Mouse (Mus musculus): ENCODE data around the gene Leng8.

The Leng8 gene

GRCm38 (mm10) chr7:4126992-4127785 lies 9.7 kb upstream of the Leng8 start:
- DNase-seq (ENCODE audit: low spot score in 2 of 2), result no peak

DNA sequence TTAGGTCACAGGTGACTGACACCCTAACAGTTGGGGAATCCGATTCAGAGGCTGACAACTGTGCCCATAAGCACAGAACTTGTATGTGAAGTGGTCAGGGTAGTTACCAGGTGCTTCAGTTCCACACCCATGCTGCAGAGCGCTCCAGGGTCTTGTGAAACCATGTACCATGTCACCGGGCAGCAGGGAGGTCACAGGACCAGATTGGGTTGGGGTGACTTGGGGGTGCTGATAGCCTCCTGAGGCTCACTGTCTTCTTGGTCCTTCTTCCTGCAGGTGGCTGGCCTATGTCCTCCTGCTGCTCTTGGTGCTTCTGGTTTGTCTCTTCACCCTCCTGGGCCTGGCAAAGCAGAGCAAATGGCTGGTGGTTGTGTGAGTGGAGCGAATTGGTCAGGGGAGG lies 8.9 kb upstream of the Leng8 start:
- no peak for DNase-seq (ENCODE audit: low spot score in 2 of 2)

DNA sequence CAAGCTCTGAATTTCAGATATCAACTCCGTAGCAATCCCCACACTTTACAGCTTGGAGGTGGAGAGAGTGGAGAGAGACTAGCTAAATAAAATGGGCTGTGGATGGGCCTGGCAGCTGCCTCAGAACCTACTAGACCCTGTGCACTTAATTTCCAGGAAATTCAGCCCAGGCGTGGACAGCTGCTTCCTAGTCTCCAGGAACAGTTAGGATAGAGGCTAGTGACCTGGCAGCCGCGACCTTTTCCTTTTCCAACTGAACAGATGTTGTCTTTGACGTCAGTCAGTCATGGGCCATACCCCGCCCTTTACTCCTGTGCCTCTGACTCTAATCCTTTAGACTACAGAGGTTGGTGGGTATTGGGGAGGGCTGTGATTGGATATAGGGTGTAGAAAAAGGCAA lies 8.0 kb upstream of the Leng8 start:
- no peak for DNase-seq (ENCODE audit: low spot score in 2 of 2)

- DNase-seq (ENCODE audit: low spot score in 2 of 2), result peak in 1 of 2 experiments; percentile 66
Observed at GRCm38 (mm10) chr7:4130686-4131452, 6.0 kb upstream of the Leng8 start.

DNA sequence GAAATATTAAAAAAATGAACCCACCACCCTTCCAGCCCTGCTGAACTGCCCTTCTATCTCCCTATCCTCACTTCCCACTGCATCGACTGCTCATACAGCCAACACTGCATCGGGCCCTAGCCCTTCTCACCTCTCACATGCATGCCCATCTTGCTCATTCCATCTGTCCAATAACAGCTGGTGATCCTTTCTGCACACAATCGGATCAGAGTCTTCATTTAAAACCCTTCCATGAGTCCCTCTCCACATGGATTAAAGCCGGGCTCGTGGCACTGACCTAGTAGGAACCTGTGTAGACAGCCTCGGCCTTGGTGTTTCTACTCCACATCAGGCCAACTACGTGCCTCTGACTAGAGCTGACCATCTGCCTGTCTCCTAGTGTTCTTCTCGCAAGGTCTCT lies 4.9 kb upstream of the Leng8 start:
- no peak for DNase-seq (ENCODE audit: low spot score in 2 of 2)

DNA sequence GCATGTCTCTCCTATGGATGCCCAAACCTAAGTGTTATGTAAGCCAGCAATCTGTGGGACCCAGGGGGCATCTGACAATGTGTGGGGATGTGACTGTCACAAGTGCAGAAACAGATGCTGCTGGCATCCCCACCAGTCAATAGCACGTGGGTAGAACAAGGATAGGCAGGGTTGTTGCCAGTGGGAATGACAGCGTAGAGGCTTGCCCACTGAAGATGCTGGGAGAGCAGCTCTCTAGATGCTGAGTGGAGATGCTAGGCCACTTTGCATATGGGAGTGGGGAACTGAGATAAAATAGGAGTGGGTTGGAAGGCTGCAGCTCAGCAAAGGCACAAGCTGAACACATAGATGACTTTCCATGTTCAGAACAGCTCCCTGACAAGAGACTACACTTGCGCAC lies 4.3 kb upstream of the Leng8 start:
- DNase-seq (ENCODE audit: low spot score in 2 of 2), result no peak

DNA sequence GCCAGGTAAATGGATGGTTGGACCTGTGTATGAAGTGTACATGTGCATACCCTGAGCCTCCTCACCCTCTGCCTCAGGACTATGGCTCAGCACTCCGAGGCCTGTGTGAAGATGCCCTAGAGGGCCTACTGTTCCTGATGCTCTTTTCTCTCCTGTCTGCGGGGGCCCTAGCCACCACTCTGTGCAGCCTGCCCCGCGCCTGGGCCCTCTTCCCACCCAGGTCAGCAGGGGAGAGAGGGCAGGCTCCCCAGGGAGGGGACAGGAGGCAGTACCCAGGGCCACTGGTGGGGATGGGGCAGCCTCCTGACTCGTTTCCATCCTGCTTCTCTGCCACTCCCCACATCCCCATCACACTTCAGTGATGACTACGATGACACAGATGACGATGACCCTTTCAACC lies 3.8 kb upstream of the Leng8 start:
- no peak for DNase-seq (ENCODE audit: low spot score in 2 of 2)

DNA sequence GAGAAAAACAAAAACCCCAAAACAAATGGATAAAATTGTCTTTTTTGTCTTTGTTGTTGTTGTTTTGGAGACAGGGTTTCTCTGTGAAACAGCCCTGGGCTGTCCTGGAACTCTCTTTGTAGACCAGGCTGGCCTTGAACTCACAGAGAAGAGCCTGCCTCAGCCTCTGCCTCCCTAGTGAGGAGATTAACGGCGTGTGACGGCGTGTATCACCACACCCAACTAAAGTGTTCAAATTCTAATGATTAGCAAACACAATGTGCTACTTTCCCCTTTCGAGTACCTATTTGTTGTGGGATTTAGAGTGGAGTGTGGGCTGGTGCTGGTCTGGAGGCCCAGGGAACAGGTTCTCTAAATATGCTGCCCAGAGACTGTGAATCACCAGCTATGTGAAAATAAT lies 1.9 kb upstream of the Leng8 start:
- no peak for DNase-seq (ENCODE audit: low spot score in 2 of 2)

DNA sequence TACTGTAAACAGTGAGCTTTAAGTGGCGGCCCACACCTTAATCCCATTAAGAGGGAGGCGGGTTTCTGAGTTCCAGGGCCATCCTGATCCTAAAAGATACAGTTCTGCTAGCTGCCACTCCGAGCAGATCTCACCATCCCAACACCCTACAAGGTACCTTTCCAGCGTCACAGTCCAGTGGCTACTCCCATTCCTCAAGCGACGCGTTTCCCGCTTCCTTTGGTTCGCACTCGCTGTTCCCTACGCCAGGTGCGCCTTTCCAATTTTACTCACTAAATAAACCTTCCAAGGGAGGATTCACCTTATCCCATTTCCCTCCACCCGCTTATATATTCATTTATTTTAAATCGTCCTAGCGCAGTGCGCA lies 452 bp upstream of the Leng8 start:
- no peak for DNase-seq (ENCODE audit: low spot score in 2 of 2)

DNA sequence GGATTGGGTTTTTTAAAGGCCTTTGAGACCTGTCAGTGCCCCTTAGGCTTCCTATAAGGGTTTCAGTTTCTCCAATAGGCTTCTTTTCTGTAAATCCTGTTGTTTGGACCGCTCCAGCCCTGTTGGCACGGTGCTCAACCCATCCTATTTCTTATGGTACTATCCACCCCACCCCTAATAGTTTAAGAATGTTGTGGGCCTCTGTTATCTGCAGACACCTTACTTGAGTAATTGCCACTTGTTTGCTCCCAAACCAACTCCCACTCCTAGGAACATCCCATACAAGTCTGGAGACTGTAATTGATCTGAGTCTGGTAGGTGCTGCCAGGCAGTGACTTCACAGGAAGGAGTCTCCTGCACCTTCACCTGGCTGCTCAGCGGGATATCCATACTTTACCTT lies 907 bp downstream of the Leng8 start:
- no peak for DNase-seq (ENCODE audit: low spot score in 2 of 2)

DNA sequence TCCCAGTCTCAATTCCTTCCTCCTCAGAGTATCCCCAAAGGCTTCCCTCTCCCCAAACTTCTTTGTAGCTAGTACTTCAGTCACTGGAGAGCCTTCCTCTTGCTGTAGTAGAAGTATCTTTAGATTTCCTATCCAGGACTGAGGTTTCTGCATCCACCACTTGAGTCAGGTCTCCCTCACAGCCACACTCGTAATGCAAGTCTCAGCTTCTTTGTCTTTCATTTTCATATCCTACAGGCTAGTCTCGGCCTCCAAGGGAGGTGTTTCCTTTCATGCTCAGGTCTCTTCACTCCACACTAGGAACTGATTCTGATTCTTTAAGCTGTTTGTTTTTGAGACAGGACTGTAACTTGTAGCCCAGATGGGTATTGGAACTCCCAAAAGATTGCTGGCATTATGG lies 1.3 kb downstream of the Leng8 start:
- no peak for DNase-seq (ENCODE audit: low spot score in 2 of 2)

- DNase-seq (ENCODE audit: low spot score in 2 of 2), result no peak
Observed at GRCm38 (mm10) chr7:4138671-4139070, 1.8 kb downstream of the Leng8 start.

DNA sequence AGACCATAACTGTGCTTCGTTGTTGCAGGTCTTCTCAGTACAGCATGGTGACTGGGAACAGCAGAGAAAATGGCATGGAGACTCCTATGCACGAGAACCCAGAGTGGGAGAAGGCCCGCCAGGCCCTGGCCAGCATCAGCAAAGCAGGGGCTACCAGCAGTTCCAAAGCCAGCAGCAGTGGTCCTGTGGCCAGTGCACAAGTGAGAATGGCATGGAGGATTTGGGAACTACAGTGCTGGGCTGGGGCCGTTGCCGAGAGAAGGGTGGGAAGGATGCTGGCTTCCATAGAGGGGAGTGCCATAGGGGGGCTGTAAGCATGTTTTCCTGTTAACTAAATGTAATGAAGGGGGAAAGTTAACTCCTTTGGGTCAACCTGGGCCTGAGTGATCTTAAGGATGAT lies 2.6 kb downstream of the Leng8 start:
- DNase-seq (ENCODE audit: low spot score in 2 of 2), result no peak

DNA sequence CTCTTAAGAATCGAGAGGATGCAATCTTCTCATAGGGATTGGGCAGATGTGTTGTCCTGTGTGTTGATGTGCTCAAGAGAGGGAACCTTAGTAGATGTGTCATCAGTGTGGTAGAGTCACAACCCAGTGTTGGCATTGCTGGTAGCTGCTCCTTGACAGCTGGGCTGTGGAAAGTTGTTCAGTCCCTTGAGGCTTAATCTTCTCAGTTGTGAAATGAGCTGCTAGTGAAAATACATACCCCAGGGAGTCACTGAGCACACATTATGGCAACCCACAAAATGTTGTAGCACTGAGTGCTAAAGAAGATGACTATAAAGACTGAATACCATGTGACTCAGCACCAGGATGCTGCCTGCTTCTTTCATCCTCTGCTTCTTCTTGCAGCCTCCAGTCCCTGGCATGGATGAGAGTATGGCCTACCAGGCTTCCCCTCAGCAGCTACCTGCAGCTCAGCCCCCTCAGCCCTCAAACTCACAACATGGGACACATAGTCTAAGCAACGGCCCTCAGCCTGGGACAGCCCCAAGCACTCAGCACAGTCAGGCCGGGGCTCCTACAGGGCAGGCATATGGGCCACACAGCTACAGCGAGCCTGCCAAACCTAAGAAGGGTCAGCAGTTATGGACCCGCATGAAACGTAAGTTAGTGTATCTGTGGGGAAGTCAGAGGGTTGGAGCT lies 4.9 kb downstream of the Leng8 start:
- no peak for DNase-seq (ENCODE audit: low spot score in 2 of 2)

- DNase-seq (ENCODE audit: low spot score in 2 of 2), result no peak
Observed at GRCm38 (mm10) chr7:4142796-4143445, 6.1 kb downstream of the Leng8 start.

- no peak for DNase-seq (ENCODE audit: low spot score in 2 of 2)
Observed at GRCm38 (mm10) chr7:4143506-4143905, 6.7 kb downstream of the Leng8 start.

DNA sequence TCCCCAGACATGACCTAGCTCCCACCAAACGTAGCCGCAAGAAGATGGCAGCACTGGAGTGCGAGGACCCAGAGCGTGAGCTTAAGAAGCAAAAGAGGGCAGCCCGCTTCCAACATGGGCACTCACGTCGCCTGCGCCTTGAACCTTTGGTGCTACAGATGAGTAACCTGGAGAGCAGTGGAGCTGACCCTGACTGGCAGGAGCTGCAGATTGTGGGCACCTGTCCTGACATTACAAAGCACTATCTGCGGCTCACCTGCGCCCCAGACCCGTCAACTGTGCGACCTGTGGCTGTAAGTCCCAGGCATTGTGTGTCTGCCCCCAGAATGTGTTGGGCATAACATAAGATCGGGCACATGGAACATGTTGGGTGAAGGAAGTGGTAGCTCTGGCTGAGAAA lies 7.2 kb downstream of the Leng8 start:
- DNase-seq (ENCODE audit: low spot score in 2 of 2), result no peak

DNA sequence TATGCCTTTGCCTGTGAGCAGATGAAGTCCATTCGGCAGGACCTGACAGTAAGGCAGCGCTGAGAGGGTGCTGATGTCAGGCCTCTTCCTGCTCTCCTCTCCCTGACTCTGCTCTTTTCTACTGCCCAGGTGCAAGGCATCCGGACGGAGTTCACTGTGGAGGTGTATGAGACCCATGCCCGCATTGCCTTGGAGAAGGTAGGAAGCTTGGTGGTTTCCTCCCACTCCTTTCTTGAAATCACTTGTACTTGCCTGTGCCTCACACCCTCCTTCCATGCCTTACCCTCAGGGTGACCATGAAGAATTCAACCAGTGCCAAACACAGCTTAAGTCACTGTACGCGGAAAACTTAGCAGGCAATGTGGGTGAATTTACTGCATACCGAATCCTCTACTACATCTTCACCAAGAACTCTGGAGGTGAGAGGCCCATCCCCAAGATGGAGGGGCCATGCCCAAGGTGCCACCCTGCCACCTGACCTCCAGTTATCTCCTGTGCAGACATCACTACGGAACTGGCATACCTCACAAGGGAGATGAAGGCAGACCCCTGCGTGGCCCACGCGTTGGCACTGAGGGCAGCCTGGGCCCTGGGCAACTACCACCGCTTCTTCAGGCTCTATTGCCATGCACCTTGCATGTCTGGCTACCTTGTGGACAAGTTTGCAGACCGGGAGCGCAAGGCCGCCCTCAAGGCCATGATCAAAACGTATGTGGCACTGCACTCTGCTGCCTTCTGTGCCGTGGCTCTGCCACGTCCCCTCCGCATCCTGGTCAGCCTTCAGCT lies 8.1 kb downstream of the Leng8 start:
- no peak for DNase-seq (ENCODE audit: low spot score in 2 of 2)

DNA sequence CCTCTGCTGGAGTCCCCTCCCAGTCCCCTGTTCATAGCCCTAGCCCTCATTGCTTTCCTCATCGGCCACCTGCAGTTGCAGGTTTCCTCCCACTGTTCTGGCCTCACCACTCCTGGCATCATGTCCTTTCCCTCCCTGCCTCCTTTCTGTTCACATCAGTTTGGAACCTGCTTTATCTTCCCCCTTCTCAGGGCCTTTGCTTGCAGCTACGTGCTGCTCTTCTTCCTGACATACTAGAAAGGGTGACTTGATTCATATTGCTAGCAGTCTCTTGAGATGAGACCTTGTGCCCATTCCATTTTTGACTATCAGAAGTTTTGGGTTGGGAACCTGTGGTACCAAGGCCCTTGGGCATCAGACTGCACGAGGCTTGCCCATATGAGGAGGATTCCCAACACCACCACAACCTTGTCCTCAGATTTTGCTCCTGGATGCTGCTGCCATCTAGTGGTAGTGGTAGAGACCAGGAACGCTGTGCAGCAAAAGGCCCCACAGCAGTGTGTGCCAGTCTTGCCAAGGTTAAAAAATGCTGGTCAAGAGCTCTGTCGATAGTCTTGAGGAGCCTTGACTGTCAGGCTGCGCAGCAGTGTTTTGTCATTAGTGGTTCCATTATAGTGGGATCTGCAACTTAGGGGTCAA lies 8.8 kb downstream of the Leng8 start:
- DNase-seq (ENCODE audit: low spot score in 2 of 2), result no peak

DNA sequence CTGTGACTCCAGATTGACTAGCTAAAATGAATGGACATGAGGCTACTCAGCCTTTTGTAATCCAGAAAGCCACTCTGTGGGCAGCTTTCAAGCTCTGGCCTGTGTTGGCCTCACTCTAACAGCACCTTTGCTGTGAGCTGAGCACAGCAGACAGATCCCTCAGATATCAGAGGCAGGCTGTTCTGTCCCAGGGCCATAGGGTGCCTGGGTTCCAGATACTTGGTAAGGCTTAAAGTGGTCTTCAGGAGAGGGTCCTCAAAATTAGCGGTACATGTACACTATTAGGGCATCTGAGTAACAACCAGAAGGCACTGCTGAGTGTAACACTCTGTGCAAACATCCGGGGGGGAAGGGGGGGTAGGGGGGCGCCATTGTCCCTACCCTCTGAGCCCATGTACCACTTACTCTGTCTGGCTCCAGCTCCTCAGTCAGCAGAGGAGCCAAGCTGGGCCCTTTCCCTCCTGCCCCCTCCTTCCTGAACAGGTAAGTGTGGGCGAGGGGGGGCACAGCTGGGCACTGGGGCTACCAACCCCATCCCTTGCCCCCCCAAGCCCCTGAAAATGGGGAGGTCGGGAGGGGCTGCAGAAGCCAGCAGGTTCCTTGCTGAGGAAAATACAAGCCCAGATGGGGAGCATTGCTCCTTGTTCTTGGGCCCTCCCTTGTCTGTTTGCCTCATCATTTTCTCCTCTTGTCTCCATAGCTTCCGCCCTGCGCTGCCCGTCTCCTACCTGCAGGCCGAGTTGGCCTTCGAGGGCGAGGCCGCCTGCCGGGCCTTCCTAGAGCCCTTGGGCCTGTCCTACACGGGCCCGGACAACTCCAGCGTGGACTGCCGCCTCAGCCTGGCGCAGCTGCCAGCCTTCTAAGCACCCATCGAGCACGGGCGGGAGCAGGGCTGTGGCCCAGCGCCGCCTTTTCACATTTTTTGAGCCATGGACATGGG lies 9.7 kb downstream of the Leng8 start:
- DNase-seq (ENCODE audit: low spot score in 2 of 2), result no peak

Data from urinary bladder, adult 18-20 months (tissue).